Mouse (Mus musculus) liver, embryonic 16.5 days (tissue): Measurements from ENCODE around the gene Trpt1. TPM values are rescaled to one million over a fixed set of nuclear protein-coding genes. Genes with fewer than 3 reads are reported as not detected.

Experiments used
- ATAC-seq: fragments of 200-750 bp; cut with Nextera tagmentation; 2 replicates; pipeline ENCODE4 v1.8.0; 2017; ENCODE audit warnings: low read depth, mild to moderate bottlenecking, moderate number of reproducible peaks, moderate library complexity
- H3K27ac ChIP-seq: fragments of 300-500 bp; sonication (generic); 2 replicates; pipeline ENCODE4 v1.5.1; 2014; ENCODE audit warnings: mild to moderate bottlenecking, low read length
- H3K27me3 ChIP-seq: fragments of 300-500 bp; sonication (generic); 2 replicates; pipeline ENCODE4 v1.6.1; 2014; ENCODE audit warnings: low read depth, low read length, mixed read lengths; ENCODE audit not compliant: control insufficient read depth, insufficient read depth
- H3K36me3 ChIP-seq: fragments of 300-500 bp; sonication (generic); 2 replicates; pipeline ENCODE4 v1.6.1; 2014; ENCODE audit warnings: mild to moderate bottlenecking; ENCODE audit not compliant: control insufficient read depth, insufficient read depth
- H3K4me1 ChIP-seq: fragments of 300-500 bp; sonication (generic); 2 replicates; pipeline ENCODE4 v1.6.1; 2014; ENCODE audit warnings: low read depth, low read length, mixed read lengths; ENCODE audit not compliant: control insufficient read depth
- H3K4me2 ChIP-seq: fragments of 300-500 bp; sonication (generic); 2 replicates; pipeline ENCODE4 v1.6.1; 2014; ENCODE audit warnings: low read depth, low read length, mixed read lengths
- H3K4me3 ChIP-seq: fragments of 300-500 bp; sonication (generic); 2 replicates; pipeline ENCODE4 v1.5.1; 2014; ENCODE audit warnings: low read depth, mild to moderate bottlenecking, low read length
- H3K9ac ChIP-seq: fragments of 300-500 bp; sonication (generic); 2 replicates; pipeline ENCODE4 v1.6.1; 2014; ENCODE audit warnings: low read depth, low read length
- H3K9me3 ChIP-seq: fragments of 300-500 bp; sonication (generic); replicated peaks from 2 replicates; pipeline ENCODE4 v1.6.1; 2016; ENCODE audit warnings: low read length; ENCODE audit not compliant: control insufficient read depth
- WGBS: fragments of 180-500 bp; shearing (Covaris S2); extraction: QIAGEN DNeasy Blood & Tissue Kit; methylation state at CpG from one replicate; pipeline ENCODE4 v1.1.7; 2014; ENCODE audit not compliant: insufficient replicate concordance; 5-methylcytosine and 5-hydroxymethylcytosine counted together
- polyA plus RNA-seq: library from polyadenylated mRNA; unstranded; fragments of >200 nt; fragmentation: Nextera tagmentation; extraction: Ambion mirVana; gene quantifications from 2 replicates; pipeline ENCODE4 v1.2.1, GENCODE M21; 2015

The Trpt1 gene
- polyA plus RNA-seq, 1 experiment from 2014 or later, result 2.5 TPM

DNA sequence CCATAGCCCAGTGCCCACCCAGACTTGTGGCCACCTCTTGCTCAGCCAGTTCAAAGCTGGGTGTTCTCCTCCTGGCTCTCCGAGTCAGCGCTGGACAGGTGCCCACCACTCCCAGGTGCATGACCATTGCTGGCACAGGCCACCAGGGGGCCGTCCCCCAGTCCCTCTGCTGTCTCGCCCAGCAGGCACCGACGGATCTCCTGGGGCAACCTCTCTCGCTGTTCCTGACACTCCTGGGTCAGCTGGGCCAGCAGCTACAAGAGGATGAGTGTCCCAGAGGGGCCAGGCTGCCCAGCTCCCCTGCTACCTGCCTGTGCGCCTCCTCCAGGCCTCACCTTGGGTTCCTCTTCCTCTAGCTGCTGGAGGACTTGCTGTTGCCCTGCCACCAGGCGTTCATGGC is 41.9 kb upstream of the Trpt1 start:
- H3K36me3 ChIP-seq, result no peaks in the 10 kb centered on the region; the same call in none of the 2 replicates
- no peak overlapping the region for H3K9ac ChIP-seq
- H3K27ac ChIP-seq, result no peak overlapping the region
- no peaks in the 10 kb centered on the region for H3K27me3 ChIP-seq
- H3K4me1 ChIP-seq, result peaks cover 28% of the 10 kb centered on the region
- ATAC-seq, result no peak
- no peak overlapping the region for H3K4me2 ChIP-seq
- H3K9me3 ChIP-seq, result no peaks in the 10 kb centered on the region
- H3K4me3 ChIP-seq, result no peak overlapping the region
- WGBS, result 65% methylated on average over 9 of the region's 9 CpGs

- Histone ChIP-seq H3K4me2 (no peak overlapping the region), H3K9ac (no peak overlapping the region), H3K36me3 (peaks cover 7% of the 10 kb centered on the region), H3K9me3 (no peaks in the 10 kb centered on the region), H3K4me3 (no peak overlapping the region), H3K27ac (no peak overlapping the region), H3K4me1 (peaks cover 17% of the 10 kb centered on the region), H3K27me3 (no peaks in the 10 kb centered on the region)
- ATAC-seq, result no peak
- 73% methylated on average over 7 of the region's 7 CpGs for WGBS
Measured at GRCm38 (mm10) chr19:6955424-6955823, 40.5 kb upstream of the Trpt1 start.

DNA sequence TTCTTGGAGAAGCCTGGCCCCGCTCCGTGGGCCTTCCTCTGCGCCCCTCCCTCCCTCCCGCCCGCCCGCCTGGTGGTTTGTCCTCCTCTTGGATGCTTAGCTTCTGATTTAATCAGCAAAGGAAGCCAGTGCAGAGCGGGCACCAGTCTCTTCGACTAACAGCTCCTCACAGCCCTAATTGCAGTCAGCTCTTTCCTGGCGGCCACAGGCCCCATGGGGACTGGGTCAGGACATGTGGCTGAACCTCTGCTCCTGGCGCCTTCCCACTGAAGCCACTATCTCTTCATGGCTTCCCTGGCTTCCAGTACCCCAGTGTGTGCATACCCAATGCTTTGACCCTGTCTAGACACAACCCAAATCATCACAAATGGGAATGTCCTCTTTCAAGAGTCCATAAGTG is 39.5 kb upstream of the Trpt1 start:
- Histone ChIP-seq H3K4me1 (peaks cover 12% of the 10 kb centered on the region), H3K9ac (no peak overlapping the region), H3K27me3 (no peaks in the 10 kb centered on the region), H3K36me3 (peaks cover 7% of the 10 kb centered on the region), H3K4me2 (no peak overlapping the region), H3K27ac (no peak overlapping the region), H3K9me3 (no peaks in the 10 kb centered on the region), H3K4me3 (no peak overlapping the region)
- ATAC-seq, result no peak
- 61% methylated on average over 10 of the region's 10 CpGs for WGBS

DNA sequence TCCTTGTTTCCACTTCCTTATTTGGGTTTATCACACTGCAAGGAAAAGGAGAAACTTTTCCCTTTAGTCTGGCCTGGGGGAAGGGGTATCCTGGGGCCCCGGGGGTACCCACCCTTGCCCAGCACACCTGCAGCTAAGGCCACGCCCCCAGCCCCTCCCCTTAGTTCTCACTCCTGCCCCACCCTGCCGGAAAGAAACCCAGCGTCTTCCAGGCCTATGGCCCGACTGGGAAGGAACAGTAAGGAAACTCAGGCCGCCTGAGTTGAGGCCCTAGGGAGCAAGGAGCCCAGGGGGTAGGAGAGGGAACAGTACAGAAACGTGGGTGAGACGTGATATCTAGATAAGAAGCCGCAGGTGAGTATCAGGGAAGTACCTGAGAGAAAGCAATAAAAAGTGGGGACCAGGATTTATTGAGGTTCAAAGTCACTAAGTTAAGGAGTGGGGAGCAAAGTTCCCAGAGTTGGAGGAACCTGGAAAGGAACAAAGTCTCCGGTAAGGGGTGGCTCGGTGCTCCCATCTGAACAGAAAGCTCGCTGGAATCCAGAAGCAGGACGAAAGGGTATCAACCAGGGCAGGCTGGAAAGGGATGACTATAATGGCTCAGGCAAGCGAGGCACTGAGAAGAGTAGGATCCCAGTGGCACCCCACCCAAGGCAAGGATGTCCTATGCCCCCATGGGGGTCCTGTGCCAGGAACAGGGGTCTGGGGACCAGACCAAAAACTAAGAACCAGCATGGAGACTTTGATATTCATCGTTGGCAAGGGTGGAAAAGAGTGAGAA is 27.2 kb upstream of the Trpt1 start:
- H3K4me2 ChIP-seq, result peak overlapping the region; percentile 93
- H3K27me3 ChIP-seq, result peaks cover 5% of the 10 kb centered on the region
- no peaks in the 10 kb centered on the region for H3K9me3 ChIP-seq
- 0 out of 2 replicates have a peak, but pooled peaks cover 2% of the 10 kb centered on the region for H3K36me3 ChIP-seq
- H3K27ac ChIP-seq, result no peak overlapping the region
- H3K9ac ChIP-seq, result peak overlapping the region; percentile 78
- H3K4me3 ChIP-seq, result peak overlapping the region; percentile 70
- no peak for ATAC-seq
- H3K4me1 ChIP-seq, result peaks cover 30% of the 10 kb centered on the region
- whole genome bisulfite sequencing, result 9% methylated on average over 15 of the region's 15 CpGs

GRCm38 (mm10) chr19:6969291-6969664 is 26.7 kb upstream of the Trpt1 start:
- Histone ChIP-seq H3K27me3 (peaks cover 5% of the 10 kb centered on the region), H3K4me3 (peak overlapping the region; percentile 70), H3K4me2 (peak overlapping the region; percentile 93), H3K9me3 (no peaks in the 10 kb centered on the region), H3K9ac (peak overlapping the region; percentile 78), H3K36me3 (0 out of 2 replicates have a peak, but pooled peaks cover 2% of the 10 kb centered on the region), H3K4me1 (peaks cover 36% of the 10 kb centered on the region), H3K27ac (no peak overlapping the region)
- no peak; the same call in 1 of the 2 replicates for ATAC-seq
- WGBS, result under 1% methylated on average over 20 of the region's 20 CpGs

DNA sequence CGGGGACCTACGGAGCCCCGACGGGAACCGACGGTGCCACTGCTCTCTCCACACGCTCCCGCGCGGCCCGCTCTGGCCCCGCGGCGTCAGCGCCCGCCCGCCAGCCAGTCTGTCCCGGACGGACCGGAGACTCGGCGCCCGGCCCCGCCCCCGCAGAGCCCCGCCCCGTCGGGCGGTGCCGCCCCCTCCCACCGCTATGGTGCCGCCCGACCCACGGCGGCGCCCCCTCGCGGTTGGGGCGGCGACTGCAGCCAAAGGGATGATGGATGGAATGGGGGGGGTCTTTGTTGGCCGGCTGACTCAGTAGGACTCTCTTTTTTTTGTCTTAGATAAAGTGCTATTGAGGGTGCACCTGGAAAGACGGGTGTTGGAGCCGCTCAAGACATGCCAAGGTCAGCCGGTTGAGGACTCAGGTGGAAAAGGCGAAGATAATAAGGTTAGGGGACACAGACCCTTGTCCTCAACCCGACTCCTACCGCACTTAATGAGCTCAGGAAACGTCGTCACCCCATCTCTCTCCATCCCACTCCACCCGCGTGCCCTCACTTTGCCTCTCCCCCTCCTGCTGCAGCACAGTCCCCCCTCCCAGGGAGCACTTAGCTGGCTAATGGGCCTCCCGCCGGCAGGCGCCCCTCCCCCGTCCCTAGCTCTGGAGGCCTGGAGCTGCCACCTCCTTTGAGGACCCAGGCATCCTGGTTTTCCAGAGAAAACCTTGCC is 26.1 kb upstream of the Trpt1 start:
- Histone ChIP-seq H3K27me3 (peaks cover 5% of the 10 kb centered on the region), H3K9ac (peak overlapping the region; percentile 78), H3K36me3 (0 out of 2 replicates have a peak, but pooled peaks cover 2% of the 10 kb centered on the region), H3K9me3 (no peaks in the 10 kb centered on the region), H3K4me1 (peaks cover 41% of the 10 kb centered on the region), H3K27ac (no peak overlapping the region), H3K4me3 (peak overlapping the region; percentile 70), H3K4me2 (peak overlapping the region; percentile 93)
- ATAC-seq, result peak; percentile 81
- WGBS, result 1% methylated on average over 55 of the region's 55 CpGs

DNA sequence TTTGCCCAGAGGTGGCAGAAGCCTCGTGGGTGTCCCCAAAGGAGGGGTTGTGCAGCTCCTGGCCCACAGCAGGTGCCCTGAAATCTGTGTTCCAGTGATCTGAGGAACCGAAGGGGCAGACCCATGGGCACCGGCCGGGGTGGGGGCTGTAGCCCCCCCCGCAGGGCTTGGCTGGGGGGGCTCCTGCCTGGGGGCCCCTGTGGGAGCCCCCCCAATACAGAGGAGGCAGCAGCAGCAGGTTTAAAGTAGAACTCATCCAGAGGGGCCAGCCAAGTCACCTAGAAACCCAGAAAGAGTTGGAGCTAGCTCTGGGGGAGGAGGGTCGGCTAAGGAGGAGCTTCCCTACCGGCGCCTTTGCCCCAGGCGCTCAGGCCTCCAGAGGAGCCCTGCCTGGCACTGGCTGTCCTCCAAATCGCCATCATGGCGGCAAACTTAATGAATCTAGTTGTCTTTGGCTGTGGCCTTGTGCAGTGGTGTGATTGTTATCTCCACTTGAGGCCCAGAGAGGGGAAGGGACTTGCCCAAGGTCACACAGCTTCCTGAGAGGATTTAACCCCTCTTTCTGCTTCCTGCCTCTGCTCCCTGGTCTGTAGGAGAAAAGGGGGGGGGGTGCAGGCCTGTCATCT is 25.4 kb upstream of the Trpt1 start:
- ATAC-seq, result no peak
- 27% methylated on average over 11 of the region's 11 CpGs for WGBS
- Histone ChIP-seq H3K9me3 (no peaks in the 10 kb centered on the region), H3K27me3 (peaks cover 5% of the 10 kb centered on the region), H3K4me3 (peak overlapping the region; percentile 70), H3K4me1 (peaks cover 42% of the 10 kb centered on the region), H3K4me2 (peak overlapping the region; percentile 93), H3K27ac (no peak overlapping the region), H3K9ac (peak overlapping the region; percentile 42), H3K36me3 (no peaks in the 10 kb centered on the region)

GRCm38 (mm10) chr19:6971644-6972043 is 24.3 kb upstream of the Trpt1 start:
- Histone ChIP-seq H3K4me2 (no peak overlapping the region), H3K4me3 (no peak overlapping the region), H3K4me1 (peaks cover 53% of the 10 kb centered on the region), H3K9me3 (no peaks in the 10 kb centered on the region), H3K9ac (no peak overlapping the region), H3K27me3 (peaks cover 5% of the 10 kb centered on the region), H3K36me3 (no peaks in the 10 kb centered on the region), H3K27ac (0 out of 2 replicates have a peak overlapping the region, but pooled peaks have one; percentile 9)
- WGBS, result 57% methylated on average over 6 of the region's 6 CpGs
- ATAC-seq, result no peak
